Mouse (Mus musculus) cortical plate, adult 2 months (tissue): ENCODE data around the gene Tbc1d14.

Experiments used
- CTCF ChIP-seq: fragments of 200-500 bp; IDR thresholded peaks from 2 replicates; pipeline ENCODE4 v1.5.1; 2011; ENCODE audit warnings: mild to moderate bottlenecking, control low read depth, low read length; ENCODE audit not compliant: insufficient read depth; ENCODE audit errors: extremely low read depth
- POLR2A ChIP-seq: fragments of 200-500 bp; IDR thresholded peaks from 2 replicates; pipeline ENCODE4 v1.6.1; 2011; ENCODE audit warnings: mild to moderate bottlenecking, low read length, control low read depth; ENCODE audit not compliant: insufficient read depth; ENCODE audit errors: extremely low read depth

DNA sequence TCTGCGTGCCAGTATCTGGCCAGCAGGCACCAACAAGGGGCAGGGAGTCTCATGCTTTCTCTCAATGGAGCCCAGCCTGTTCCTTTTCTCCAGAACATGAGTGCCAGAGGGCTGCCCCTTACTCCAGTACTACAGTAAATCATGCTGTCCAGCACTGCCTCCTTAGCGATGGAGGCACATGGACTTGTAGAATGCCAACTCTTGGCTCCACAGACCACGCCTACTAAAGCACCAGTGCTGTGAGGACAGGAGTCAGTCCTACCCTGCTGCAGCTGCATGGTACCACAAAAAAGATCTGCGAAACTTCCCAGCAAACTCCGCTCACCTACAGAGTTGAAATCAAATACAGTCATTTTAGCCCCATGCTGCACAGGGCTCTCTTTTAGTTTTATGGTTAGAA is 30.6 kb upstream of the Tbc1d14 start:
- TF ChIP-seq POLR2A, result no peak
- no peak for TF ChIP-seq CTCF
